Mouse (Mus musculus): Measurements from ENCODE around the gene Tmem255a. TPM values are rescaled to one million over a fixed set of nuclear protein-coding genes. Genes with fewer than 3 reads are reported as not detected.

The Tmem255a gene
- total RNA-seq, 4 experiments from 2014 or later: 35.5 to 54.0 (median 41.9) TPM

DNA sequence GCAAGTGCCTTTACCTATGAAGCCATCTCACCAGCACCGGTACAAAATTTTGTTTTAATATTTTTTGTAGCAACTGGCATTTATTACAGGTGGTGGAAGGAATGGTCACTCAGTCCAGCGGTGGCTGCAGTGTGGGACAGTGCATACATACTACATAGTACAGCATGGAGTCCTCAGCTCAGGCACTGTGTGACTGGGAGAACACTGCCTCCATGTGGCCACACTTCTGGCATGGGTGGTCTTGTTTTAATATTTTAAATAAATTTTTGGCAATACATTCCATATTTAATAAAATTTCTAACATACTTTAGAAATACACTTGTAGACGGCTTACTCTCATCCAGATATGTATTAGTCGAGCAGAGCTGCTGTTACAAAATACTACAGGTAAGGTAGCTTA, 85.6 kb downstream of the Tmem255a start:
- no peak for DNase-seq (ENCODE audit: low spot score in 2 of 2)

DNA sequence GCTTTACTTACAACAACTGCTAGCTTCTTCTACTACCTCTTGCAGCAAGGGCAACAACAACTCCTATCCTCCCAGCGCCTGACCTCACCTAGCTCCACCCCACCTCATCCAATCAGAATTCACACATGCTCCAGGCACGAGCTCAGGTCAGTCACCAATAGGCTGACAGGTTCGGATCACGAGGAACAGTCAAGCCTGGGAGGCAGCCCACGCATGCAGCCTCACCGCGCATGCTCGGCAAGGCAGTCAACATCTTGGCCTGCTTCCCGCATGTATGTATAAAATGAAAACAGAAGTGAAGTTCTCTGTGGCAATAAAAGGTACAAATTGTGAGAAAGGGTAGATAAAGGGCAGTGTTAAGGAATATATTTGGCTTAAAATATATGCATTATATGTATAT, 86.2 kb downstream of the Tmem255a start:
- no peak for DNase-seq (ENCODE audit: low spot score in 2 of 2)

DNA sequence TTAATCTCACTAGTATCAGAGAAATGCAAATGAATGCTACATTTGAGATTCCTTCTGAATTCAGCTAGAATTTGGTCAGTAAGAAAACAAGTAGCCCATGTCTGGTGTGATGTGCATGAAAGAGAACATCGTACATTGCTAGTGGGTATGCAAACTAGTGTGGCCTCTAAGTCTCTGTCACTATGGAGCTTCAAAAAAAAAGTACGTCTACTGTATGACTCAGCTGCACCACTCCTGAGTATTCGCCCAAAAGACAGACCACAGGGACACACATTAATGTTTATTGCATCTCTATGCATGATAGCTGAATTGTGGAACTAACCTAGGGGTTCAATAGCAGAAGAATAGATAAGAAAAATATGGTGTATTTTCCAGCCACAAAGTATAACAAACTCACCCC, 86.9 kb downstream of the Tmem255a start:
- no peak for DNase-seq (ENCODE audit: low spot score in 2 of 2)

DNA sequence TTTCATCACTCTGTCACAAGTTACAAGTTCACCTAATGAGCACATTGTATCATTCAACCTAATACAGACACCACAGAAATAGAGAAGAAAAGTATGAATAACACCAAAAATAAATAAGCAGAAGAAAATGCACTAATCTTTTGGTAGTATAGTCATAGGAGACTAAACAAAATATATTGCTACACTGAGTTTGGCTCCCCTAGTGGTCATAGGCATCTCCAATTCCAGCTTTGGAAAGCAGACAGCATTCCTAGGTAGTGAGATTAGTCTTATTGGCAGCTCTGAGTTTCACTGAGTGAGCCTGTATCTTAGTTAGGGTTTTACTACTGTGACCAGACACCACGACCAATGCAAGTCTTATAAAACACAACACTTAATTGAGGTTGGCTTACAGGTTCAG, 93.1 kb downstream of the Tmem255a start:
- no peak for DNase-seq (ENCODE audit: low spot score in 2 of 2)

Small RNA genes lying within 50 kb of the gene (microRNA-seq; reads per million reads assigned to microRNA genes)
- gene Mir3110: 0 reads per million in 2 experiments

Other genes starting within 250 kb of the Tmem255a start
- not detected for gene Btg1-ps1, start 233.6 kb downstream of the Tmem255a start, total RNA-seq (2022)
- gene Btg1-ps2, start 209.3 kb downstream of the Tmem255a start, total RNA-seq (2022): not detected
- gene Rhox10, start 186.0 kb downstream of the Tmem255a start, total RNA-seq (2022): not detected
- gene Rhox11, start 167.3 kb downstream of the Tmem255a start, total RNA-seq (2022): not detected
- not detected for gene Rhox12, start 141.5 kb downstream of the Tmem255a start, total RNA-seq (2022)
- not detected for gene Rhox13, start 131.2 kb downstream of the Tmem255a start, total RNA-seq (2022)
- gene Zbtb33, start 62.6 kb downstream of the Tmem255a start, total RNA-seq (2022): 10 to 100 TPM; 21.5 to 27.4 (median 24.7) TPM
- not detected for gene Atp1b4, start 63.7 kb upstream of the Tmem255a start, total RNA-seq (2022)
- gene Lamp2, start 204.0 kb upstream of the Tmem255a start, total RNA-seq (2022): 100 to 1,000 TPM in 2 of 4 experiments, 10 to 100 TPM in 2; 84.7 to 126 (median 103) TPM